Mouse (Mus musculus) hindbrain, embryonic 14.5 days (tissue): ENCODE results near the gene Ifit1bl1. TPM values are rescaled to one million over a fixed set of nuclear protein-coding genes. Genes with fewer than 3 reads are reported as not detected.
"Not testable (repeated sequence)": the region's sequence is repeated elsewhere in the genome, so short reads cannot be mapped to it uniquely, and the experiment has no call there.

Experiments used
- ATAC-seq: fragments of 200-750 bp; cut with Nextera tagmentation; 2 replicates; pipeline ENCODE4 v1.8.0; 2017; ENCODE audit warnings: moderate number of reproducible peaks, mild to moderate bottlenecking, moderate TSS enrichment, moderate library complexity; ENCODE audit not compliant: low FRiP score
- DNase-seq: peaks from one replicate; pipeline ENCODE4 v3.0.0-alpha.2; 2015; ENCODE audit warnings: low spot score
- H3K27ac ChIP-seq: fragments of 300-500 bp; sonication (generic); 2 replicates; pipeline ENCODE4 v1.5.1; 2014; ENCODE audit warnings: mild to moderate bottlenecking, moderate library complexity
- H3K27me3 ChIP-seq: fragments of 300-500 bp; sonication (generic); 2 replicates; pipeline ENCODE4 v1.6.1; 2014; ENCODE audit warnings: mild to moderate bottlenecking, low read length, mixed read lengths; ENCODE audit not compliant: control insufficient read depth, insufficient read depth
- H3K36me3 ChIP-seq: fragments of 300-500 bp; sonication (generic); replicated peaks from 2 replicates; pipeline ENCODE4 v1.6.1; 2014; ENCODE audit not compliant: control insufficient read depth, insufficient read depth
- H3K4me1 ChIP-seq: fragments of 300-500 bp; sonication (generic); replicated peaks from 2 replicates; pipeline ENCODE4 v1.6.1; 2014; ENCODE audit warnings: antibody characterized with exemption, low read length, mixed read lengths; ENCODE audit not compliant: control insufficient read depth, insufficient read depth
- H3K4me2 ChIP-seq: fragments of 300-500 bp; sonication (generic); replicated peaks from 2 replicates; pipeline ENCODE4 v1.6.1; 2014; ENCODE audit warnings: mild to moderate bottlenecking, moderate library complexity
- H3K4me3 ChIP-seq: fragments of 300-500 bp; sonication (generic); replicated peaks from 2 replicates; pipeline ENCODE4 v1.5.1; 2014; ENCODE audit warnings: mild to moderate bottlenecking, low read length
- H3K9ac ChIP-seq: fragments of 300-500 bp; sonication (generic); 2 replicates; pipeline ENCODE4 v1.6.1; 2014
- H3K9me3 ChIP-seq: fragments of 300-500 bp; sonication (generic); 2 replicates; pipeline ENCODE4 v1.6.1; 2016; ENCODE audit warnings: low read length; ENCODE audit not compliant: control insufficient read depth
- whole genome bisulfite sequencing: fragments of 180-500 bp; shearing (Covaris S2); extraction: QIAGEN DNeasy Blood & Tissue Kit; methylation state at CpG from one replicate; pipeline ENCODE4 v1.1.7; 2014; 5-methylcytosine and 5-hydroxymethylcytosine counted together
- polyA plus RNA-seq: library from polyadenylated mRNA; unstranded; fragments of >200 nt; fragmentation: Nextera tagmentation; extraction: Ambion mirVana; gene quantifications from 2 replicates; pipeline ENCODE4 v1.2.1, GENCODE M21; 2014

Ifit1bl1 gene
- polyA plus RNA-seq, 1 experiment from 2014 or later, result 1.4 TPM

DNA sequence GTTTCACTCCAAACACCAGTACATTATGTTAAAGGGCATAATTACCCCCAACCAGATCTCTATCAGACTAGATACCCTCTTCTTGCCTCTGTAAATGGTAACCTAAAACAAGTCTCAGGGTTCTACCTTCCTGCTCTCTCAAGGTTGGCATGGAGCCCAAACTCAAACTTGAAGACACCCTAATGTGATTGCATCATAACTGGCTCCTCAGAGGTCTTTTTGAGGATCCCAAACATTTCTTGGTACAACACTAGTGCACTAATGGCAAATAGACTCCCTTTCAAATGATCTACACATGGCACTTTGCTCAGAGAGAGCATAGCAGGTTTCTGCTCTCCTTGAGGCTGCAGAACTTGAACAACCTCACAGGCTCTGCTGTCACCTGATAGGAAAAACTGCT lies 4.9 kb downstream of the Ifit1bl1 start:
- H3K36me3 ChIP-seq, result no peaks in the 10 kb centered on the region

GRCm38 (mm10) chr19:34594523-34594922 lies 7.2 kb downstream of the Ifit1bl1 start:
- not testable (repeated sequence) for DNase-seq, H3K27me3 ChIP-seq, H3K27ac ChIP-seq, H3K9ac ChIP-seq, H3K36me3 ChIP-seq, ATAC-seq, H3K4me3 ChIP-seq, H3K9me3 ChIP-seq, H3K4me2 ChIP-seq, H3K4me1 ChIP-seq
- 79% methylated on average over 3 of the region's 3 CpGs for WGBS

More for the DNA sequence above, 4.9 kb downstream of the Ifit1bl1 start:
- no peak for ATAC-seq
- Histone ChIP-seq H3K27me3 (no peaks in the 10 kb centered on the region), H3K27ac (no peak overlapping the region), H3K9ac (no peak overlapping the region), H3K4me2 (no peak overlapping the region), H3K4me1 (no peaks in the 10 kb centered on the region), H3K4me3 (no peak overlapping the region), H3K9me3 (no peaks in the 10 kb centered on the region)
- no peak for DNase-seq

DNA sequence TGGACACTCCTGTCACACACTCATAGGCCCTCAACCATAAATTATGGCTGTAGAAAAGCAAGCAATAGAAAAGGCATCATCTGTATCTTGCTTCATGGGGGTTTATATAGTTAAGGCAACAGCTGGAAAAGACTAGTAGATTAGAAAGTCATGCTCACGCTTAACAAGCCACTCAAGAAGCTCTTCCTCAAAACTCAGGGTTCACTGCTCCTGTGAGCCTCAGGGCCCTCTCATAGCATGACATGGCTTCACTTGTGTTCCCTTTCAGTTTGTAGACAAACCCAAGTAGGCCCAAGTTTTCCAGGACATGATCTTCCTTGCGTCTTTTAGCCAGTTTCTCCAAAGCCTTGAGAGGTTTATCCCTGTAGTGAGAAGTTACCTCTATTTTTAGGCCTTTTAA lies 8.3 kb downstream of the Ifit1bl1 start:
- Histone ChIP-seq H3K4me2 (no peak overlapping the region), H3K27me3 (no peaks in the 10 kb centered on the region), H3K9me3 (no peaks in the 10 kb centered on the region), H3K36me3 (no peaks in the 10 kb centered on the region), H3K27ac (no peak overlapping the region), H3K9ac (no peak overlapping the region), H3K4me3 (no peak overlapping the region), H3K4me1 (no peaks in the 10 kb centered on the region)
- no peak for DNase-seq
- no peak for ATAC-seq
- WGBS, result 94% methylated on average over 2 of the region's 2 CpGs

DNA sequence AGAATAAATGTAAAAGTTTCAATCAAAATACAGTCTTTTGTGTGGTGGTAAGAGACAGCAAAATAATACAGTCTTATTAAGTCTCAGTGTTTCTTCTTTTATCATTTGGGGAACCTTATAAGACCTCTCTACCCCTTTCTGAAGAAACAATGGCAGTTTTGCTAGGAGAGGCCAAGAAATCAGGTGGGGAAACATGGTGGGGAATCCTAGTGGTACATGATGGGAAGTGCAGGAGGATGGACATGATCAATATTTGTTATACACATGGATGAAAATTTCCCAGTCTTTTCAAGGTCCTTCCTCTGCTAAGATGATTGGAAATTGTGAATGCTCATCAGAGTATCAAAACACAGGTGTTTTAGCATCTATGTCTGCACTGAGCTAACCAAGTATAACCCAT lies 12.8 kb downstream of the Ifit1bl1 start:
- Histone ChIP-seq H3K27ac (no peak overlapping the region), H3K27me3 (no peaks in the 10 kb centered on the region), H3K9me3 (no peaks in the 10 kb centered on the region), H3K9ac (no peak overlapping the region), H3K4me3 (no peak overlapping the region), H3K4me1 (no peaks in the 10 kb centered on the region), H3K36me3 (no peaks in the 10 kb centered on the region), H3K4me2 (no peak overlapping the region)
- ATAC-seq, result no peak
- no peak for DNase-seq

GRCm38 (mm10) chr19:34587898-34588692 lies 13.7 kb downstream of the Ifit1bl1 start:
- H3K4me1 ChIP-seq, H3K27me3 ChIP-seq, H3K36me3 ChIP-seq, H3K4me3 ChIP-seq, H3K27ac ChIP-seq, H3K9me3 ChIP-seq, H3K9ac ChIP-seq, H3K4me2 ChIP-seq, DNase-seq: not testable (repeated sequence)
- 87% methylated on average over 6 of the region's 12 CpGs for WGBS
- 0 out of 2 replicates have a peak, but pooled peaks have one; percentile 12 for ATAC-seq

DNA sequence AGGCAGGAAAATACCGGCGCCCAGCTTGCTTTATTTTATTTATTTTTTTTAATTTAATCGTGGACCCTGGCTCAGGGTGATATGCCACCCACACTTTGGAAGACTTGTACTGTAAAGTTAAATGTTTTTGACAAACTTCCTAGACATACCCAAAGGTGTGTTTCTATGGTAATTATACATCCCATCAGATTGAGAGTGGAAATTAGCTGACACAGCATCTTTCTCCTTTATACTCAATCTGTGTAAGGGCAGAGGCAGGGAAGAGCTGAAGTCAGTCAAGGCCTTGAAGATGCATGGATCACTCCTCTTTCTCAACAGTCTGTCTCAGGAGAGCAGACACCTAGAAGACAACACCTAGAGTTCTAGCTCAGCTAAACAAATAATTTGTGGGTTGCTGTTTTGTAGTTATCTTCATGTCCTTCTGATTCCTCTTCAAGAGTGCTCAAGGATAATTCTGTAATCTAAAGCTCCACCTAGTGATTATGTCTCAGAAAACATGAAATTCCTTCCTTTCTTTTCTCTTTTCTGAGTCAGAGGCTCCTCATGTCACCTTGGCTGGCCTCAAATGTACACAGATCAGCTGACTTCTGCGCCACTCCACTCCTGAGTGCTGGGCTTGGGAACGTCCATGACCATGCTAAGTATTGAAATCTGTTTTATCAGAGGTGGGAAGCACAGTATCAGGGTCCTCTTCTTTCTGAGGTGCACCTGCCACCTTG lies 15.9 kb downstream of the Ifit1bl1 start:
- 84% methylated on average over 5 of the region's 5 CpGs for WGBS
- not testable (repeated sequence) for DNase-seq

GRCm38 (mm10) chr19:34583126-34583766 lies 18.5 kb downstream of the Ifit1bl1 start, which contains the start of gene Ifit3:
Ifit3 (plus strand) TSS chr19:34583531.
- not testable (repeated sequence) for H3K4me1 ChIP-seq, ATAC-seq
- WGBS, result 74% methylated on average over 2 of the region's 2 CpGs

More for the DNA sequence above, 15.9 kb downstream of the Ifit1bl1 start:
- H3K27ac ChIP-seq, H3K9ac ChIP-seq, H3K4me2 ChIP-seq, H3K4me3 ChIP-seq, H3K36me3 ChIP-seq, ATAC-seq, H3K9me3 ChIP-seq, H3K4me1 ChIP-seq, H3K27me3 ChIP-seq: not testable (repeated sequence)

GRCm38 (mm10) chr19:34582696-34583095 lies 19.1 kb downstream of the Ifit1bl1 start:
- H3K27me3 ChIP-seq, H3K27ac ChIP-seq, H3K4me2 ChIP-seq, H3K9me3 ChIP-seq, H3K36me3 ChIP-seq, H3K4me1 ChIP-seq, ATAC-seq, H3K9ac ChIP-seq, H3K4me3 ChIP-seq: not testable (repeated sequence)
- WGBS, result 90% methylated on average over 2 of the region's 2 CpGs
- DNase-seq, result peak; percentile 10

More at GRCm38 (mm10) chr19:34583126-34583766, 18.5 kb downstream of the Ifit1bl1 start, which contains the start of gene Ifit3:
- not testable (repeated sequence) for H3K4me2 ChIP-seq, H3K4me3 ChIP-seq, DNase-seq, H3K27me3 ChIP-seq, H3K9me3 ChIP-seq, H3K27ac ChIP-seq, H3K9ac ChIP-seq, H3K36me3 ChIP-seq

DNA sequence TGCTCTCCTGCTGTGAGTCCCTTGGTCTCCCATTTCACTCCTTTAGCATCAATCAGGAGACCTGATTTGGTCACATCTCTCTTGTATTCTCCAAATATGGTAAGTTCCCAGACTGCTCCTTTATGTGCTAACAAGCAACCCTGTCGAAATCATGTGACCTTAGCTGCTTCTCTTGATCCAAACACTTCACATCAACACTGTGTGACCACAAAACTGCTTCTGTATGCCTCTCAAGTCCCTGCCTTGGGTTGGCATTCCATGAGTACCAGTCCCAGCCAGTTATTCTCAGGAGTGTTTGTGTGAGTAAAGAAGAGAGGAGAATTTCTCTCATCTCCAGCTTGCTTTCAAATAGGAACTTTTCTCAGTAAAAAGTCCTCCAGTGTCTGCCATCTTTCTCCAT lies 24.6 kb downstream of the Ifit1bl1 start:
- ATAC-seq (no peak), DNase-seq (no peak)
- no peak overlapping the region for H3K4me3 ChIP-seq
- H3K4me1 ChIP-seq, result no peaks in the 10 kb centered on the region
- no peaks in the 10 kb centered on the region for H3K36me3 ChIP-seq
- no peaks in the 10 kb centered on the region for H3K9me3 ChIP-seq
- no peak overlapping the region for H3K9ac ChIP-seq
- 76% methylated on average over 1 of the region's 1 CpGs for WGBS
- no peak overlapping the region for H3K27ac ChIP-seq
- H3K4me2 ChIP-seq, result no peak overlapping the region
- H3K27me3 ChIP-seq, result no peaks in the 10 kb centered on the region
